Mouse (Mus musculus) testis, postnatal 14 days (tissue): Measurements from ENCODE around the gene Fgfr2.
A peak's percentile ranks its signal among the peaks of the same experiment; 100 is the strongest.

Experiments used
- DNase-seq: peaks from one replicate; pipeline ENCODE4 v3.0.0; 2021; ENCODE audit warnings: low spot score

Fgfr2 gene

DNA sequence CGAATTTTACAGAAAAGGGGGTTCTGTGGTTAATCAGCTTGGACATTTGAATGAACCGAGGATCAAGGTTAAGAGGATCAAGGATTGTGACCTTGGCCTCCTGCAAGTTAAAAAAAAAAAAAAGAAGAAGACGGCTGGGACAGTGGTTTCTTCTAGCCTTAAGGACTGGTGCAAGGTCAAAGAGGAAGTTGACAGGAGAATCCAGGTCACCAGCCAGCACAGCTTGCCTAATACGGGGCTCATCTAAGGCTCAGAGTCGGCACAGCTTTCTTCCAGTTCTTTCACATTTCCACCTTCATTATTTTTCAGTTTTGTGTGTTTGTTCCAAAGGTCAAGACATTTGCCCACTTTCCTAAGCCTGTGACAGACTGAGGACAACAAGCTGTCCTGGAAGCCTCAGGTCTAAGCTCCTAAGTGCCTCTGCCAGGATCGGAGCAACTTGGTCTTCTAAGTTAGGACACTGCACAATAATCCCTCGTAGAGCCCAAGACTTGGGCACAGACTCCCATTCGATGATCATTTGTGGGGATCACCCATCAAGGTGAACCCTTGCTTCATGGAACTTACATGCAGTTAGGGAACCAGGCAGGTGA, 2532.2 kb downstream of the Fgfr2 start:
- no peak for DNase-seq

DNA sequence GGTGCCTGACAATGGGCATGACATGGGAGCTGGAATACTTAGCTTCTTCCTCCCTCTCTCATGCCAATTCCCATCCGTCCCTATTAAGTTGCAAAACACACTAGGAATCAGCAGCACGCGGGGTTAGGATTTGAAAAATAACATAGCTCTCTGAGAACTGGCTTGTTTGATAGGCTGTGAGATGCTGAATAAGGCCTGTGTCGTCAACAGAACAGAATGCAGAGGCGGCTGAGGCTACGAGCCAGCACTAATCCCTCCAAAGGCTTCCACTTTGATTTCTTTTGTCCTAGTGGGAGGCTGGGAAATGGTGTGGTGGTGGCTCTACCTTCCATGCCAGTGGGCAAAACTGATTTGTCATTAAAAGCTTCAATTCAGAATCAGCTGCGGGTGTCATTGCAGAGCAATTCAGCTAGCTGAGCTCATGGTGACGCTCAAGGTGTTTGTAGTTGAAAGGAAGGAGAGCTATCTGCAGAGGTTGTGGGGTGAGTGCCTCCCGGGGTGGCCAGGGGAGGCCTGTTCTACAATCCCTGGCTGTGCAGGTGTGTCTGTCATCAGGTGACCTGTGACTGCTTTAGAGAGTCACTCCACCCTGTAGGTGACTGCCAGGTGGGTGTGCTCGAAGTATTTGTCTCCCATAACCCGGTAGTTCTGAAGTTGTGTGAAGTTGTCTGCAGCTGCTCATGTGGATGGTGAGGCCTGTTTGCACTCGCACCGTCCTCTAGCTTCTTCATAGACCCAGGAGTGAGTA, 2532.9 kb downstream of the Fgfr2 start:
- DNase-seq: no peak

DNA sequence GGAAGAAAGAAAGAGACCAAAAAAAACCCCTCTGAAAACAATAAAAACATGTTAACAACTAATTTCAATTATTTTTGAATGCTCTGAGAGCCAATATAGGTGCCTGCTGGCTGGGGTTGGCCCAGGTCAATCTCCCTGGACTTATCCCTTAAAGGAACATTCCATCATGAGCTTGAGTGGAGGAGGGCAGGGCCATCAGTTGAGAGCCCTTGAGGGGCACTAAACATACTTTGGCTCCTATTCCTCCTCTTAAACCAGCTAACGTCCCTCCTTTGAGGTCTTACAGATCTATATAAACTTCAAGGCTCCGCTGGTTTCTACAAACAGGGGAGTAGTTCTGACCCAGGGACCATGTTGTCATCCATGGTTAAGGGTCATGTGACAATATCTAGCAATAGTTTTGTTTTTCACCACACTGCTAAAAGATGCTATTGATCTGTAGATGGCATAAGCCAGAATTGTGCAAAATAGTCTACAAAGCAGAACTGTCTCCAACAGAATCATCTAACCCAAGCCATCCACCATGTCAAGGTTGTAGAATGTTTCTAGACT, 2536.6 kb downstream of the Fgfr2 start:
- no peak for DNase-seq

DNA sequence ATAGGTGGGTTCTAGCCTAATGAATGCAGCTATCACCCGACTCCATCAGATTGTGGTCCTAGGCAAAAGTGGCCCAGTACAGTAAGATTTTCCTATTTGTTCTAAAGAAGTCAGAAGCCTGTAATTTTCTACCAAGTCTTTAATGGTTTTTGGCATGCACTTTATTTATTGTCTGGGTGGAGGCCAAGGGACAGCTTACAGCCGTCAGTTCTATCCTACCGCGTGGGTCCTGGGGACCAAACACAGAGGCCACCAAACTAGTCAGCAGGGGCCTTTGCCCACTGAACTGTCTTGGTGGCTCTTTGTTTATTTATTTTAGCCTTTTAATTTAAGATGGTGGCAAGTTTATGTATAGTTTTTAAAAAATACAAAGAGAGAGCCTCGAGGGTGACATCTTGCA, 2544.5 kb downstream of the Fgfr2 start:
- DNase-seq: no peak

DNA sequence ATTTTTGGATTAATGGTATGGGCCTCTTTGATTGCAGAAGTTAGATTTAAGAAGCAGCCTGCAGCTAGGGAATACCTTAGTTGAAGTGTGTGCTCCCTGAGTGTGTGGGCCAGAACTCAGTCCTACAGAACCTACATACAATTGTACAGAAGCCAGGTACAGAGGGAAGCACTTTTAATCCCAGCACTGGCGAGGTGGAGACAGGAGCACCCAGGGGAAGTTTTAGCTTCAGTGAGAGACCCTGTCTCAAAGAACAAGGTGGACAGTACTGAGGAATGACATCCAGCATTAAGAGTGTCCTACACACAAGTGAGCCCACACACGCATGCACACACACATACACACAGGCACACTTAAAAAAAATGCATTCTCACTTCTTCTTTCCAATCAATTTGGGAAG, 2545.1 kb downstream of the Fgfr2 start:
- no peak for DNase-seq

DNA sequence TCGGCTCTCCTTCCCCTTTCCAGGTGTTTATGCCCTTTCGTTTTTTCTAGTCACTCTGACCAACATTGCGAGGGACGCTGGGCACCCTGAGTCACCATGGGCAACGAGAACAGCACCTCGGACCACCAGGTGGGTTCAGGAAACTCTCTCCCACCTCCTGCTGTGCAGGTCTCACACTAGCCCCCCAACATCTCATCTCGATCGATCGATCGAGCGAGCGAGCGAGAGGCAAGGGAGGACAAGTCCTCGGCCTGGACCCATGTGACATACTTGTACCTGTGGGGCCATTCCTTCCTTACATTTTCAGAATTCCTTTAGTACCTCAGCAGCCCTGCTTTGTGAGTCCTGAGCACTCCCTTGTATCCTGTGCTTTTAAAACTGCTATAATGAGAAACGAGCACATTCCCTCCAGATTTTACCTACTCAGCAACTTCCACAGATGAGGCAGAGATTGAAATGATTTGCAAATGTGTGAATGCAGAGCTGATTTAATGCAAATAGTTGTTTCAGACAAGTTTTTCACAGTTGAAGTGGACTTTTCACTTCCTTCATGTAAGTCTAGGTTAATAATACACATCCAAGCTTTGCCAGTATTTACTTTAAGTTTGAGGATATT, 2545.7 kb downstream of the Fgfr2 start, which contains the start of gene Tacc2:
TSS of gene Tacc2 (plus strand) at position 51 of the 616 bp plus-strand sequence.
- DNase-seq: no peak

DNA sequence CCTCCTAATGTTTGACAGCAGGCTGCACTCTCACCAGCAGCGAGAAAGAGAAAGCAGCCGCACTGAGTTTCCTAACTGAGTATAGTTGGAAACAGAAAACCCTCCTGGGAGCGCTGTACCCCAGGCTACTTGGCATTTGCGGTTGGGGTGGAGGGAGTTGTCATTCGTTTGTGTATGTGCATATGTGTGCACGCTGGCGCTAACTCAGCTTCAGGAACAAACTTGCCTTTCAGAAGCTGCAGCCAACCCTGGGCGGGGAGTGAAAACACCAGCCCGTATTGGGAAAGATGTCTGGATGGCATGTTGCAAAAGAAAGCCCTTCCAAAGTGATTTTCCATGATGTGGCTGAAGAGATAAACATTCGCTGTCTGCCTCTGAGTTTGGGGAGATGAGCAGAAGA, 2546.2 kb downstream of the Fgfr2 start:
- no peak for DNase-seq

DNA sequence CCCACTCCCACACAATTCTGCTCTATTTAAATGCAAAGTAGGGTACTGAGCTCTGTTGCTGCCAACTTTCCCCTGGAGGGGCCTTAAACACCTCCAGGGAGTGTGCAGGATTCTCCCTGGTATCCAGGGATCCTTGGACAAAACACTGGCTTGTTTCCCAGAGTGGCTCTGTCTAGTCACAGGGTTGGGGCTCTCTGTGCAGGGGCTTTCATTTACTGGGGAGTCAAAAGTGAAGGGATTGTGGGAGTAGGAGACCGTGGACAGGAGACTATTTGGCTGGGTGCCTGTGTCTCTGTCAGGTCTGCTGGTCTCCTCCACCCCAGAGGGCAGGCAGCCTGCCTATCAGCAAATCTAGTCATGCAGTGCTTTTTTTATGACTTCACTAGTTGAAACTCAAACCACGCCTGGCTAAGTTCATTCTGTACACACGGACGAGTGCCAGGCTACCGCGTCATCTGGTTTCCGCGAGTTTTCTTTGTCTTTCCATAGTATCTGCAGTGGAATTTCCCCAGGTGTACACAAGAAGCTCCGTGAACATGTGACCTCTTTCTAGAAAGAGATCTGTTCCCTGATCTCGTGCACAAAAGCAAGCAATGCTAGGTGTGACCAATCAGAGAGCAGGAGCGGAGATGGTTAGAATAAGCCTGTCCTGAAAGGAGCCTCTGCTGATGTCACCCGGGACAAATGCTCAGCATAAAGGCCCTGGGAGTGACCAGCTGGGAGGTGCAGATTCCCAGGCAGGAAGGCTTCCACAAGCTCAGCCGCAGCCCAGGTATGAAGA, 2548.7 kb downstream of the Fgfr2 start:
- DNase-seq: peak; percentile 50

DNA sequence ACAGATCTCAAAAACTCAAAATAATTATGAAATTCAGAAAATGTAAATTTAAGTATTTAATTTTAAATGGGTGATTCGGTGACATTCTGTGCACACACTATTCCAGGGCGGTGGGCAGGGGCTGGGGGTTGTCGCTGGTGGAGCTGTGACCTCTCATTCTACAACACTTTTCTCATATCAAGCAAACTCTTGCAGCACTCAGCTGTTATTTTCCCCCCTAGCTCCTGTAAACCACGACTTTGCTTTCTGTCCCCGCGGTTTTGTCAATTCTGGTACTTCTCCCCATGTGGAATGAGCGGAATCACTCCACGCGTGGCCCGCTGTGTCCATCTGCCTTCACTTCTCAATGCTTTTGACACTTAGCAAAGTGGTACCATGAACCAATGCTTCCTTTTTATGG, 2549.4 kb downstream of the Fgfr2 start:
- no peak for DNase-seq

DNA sequence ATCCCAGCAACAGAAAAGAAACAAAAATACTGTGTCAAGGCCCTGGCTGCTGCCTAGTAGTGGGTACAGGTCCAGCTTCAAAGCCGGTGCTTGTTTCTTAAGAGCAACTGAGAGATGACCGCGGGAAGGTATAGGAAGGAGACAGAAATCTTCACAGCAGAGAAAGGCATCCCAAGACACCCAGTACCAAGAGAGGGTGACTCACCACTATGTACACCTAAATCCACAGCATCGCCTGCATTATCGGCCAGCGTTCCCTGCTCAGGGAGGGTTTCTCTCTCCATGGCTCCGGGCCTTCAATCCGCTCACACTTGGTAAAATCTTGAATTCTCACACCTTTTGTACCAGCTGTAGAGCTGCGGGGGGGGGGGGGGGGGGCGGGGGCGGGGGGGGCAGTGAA, 2550.3 kb downstream of the Fgfr2 start, which contains the start of gene Nsmce4a:
TSS of gene Nsmce4a (minus strand) at position 298 of the 400 bp plus-strand sequence.
- DNase-seq: no peak

DNA sequence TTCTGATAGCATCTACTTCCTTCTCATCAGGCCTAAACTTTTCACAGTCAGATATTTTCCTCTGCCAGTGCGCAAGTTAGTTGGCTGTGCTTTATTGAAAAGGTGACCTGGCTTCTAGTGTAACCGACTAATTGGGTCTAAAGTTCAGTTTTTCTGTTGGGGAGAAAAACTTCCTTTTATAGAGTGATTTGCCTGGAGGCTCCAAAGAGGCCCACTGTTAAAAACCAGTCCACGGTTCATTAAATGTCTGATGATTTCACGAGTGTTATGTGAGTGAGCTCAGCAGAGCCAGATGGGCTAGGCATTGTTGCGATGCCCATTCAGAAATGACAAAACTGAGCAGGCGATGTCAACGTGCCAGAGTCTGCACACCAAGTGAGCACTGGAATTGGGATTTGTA, 2552.7 kb downstream of the Fgfr2 start:
- DNase-seq: no peak

DNA sequence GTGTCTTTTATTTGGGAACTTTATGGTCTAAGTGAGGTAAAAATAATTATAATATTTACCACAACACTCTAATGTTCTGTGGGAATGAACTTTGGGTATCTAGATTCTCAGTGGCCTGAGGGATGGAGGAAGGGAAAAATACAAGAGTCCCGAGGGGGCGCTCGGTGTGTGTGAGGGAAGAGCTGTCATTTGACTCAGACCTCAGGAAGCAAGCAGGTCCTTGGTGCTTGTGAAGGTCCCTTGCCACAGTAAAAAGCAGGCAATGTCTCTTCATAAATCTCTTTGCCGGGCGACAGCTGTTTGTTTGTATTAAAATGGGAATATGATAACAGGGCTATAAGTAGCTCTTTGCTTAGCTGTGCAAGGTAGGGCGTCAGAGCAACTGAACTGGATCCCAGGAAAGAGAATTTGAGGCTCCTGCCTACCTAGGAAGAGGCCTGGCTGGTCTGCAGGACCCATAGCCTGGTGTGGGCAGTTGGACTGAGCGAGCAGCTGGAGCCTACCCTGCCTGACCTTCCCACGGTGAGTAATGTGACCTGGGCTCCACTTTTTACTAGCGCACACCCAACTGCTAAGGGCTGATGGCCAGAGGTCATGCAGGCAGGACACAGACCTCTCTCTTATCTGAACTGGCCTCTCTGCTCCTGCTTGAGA, 2554.2 kb downstream of the Fgfr2 start:
- no peak for DNase-seq

DNA sequence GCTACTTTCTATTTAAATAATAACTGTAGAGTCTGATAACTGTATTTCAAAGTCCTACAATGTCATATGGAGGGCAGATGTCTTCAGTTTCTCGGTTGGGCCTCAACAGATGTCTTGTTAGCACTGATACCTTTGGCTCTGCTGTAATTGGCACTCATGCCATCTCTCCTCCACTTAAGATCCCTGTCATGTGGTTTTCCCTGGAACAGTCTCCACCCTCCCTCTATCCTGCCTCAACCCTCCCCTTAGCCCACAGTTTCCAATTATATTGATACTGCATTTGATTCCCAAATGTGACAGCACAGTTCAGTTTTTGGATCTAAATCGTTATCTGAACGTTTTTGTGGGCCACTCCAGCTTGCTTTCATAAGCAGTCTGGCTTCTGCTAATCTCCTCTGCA, 2558.6 kb downstream of the Fgfr2 start:
- DNase-seq: no peak

DNA sequence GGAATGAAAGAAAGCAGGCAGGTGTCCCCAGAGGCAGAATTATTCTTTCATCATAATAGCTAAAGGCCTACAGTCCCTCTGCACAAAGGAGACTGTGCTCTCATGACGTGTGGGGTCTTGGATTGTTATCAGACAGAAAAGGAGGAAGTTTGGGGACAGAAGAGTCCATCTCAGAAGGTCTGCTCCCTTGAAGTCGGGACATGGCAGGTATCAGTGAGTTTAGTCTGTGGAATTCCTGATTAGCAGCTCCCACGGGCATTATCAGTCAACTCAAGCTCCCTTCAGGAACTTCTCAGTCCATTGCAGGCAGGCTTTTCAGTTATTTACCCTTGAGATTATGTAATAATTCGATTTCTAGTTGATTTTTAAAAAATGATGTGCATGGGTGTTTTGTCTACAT, 2559.3 kb downstream of the Fgfr2 start:
- no peak for DNase-seq

DNA sequence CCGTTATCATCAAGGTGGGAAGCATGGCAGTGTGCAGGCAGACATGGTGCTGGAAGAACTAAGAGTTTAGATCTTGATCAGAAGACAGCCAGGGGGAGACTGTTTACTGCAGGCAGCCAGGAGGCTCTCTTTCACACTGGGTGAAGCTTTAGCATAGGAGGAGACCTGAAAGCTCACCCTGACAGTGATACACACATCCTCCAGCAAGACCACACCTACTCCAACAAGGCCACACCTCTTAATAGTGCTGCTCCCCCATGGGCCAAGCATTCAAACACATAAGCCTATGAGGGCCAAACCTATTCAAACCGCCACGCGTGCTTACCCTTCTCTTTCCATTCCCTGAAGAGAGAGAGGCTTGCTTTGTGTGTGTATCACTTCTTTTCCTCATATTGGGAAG, 2559.9 kb downstream of the Fgfr2 start:
- DNase-seq: no peak

DNA sequence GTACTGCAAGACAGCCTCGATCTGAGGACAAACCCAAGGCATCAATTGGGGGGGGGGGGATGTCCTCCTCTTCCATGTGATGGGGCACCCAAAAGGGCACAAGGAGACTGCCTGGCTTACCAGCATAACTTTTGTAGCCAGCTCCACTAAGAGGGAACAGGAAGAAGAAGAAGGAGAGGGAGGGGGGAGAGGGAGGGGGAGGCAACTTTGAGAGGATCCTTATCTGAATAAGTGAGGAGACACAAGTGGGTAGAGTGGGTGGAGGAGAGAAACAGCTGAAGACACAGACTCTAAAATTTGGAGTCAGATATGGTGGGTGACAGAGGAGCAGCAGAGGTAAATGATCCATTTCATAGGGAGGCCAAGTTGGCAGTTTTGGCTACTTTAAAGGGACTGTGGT, 2562.2 kb downstream of the Fgfr2 start:
- DNase-seq: no peak

DNA sequence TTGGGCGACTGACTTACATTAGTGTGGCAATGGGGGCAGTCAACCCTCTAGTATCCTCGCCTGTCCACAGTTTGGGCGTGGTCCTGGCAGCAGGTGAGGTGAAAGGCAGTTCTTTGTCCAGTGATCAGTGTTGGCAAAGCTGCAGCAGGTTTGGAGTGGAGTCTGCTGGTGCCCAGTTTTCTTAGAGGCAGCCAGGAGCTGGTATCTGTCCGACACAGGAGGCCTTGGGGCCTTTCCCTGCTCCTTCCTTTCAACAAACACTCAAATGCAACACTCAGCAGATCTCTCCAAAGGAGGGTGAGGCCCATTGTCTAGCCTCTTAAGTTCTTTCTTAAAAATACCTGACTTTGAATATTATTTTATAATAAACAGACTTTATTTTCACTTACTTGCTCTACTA, 2564.6 kb downstream of the Fgfr2 start:
- DNase-seq: no peak

DNA sequence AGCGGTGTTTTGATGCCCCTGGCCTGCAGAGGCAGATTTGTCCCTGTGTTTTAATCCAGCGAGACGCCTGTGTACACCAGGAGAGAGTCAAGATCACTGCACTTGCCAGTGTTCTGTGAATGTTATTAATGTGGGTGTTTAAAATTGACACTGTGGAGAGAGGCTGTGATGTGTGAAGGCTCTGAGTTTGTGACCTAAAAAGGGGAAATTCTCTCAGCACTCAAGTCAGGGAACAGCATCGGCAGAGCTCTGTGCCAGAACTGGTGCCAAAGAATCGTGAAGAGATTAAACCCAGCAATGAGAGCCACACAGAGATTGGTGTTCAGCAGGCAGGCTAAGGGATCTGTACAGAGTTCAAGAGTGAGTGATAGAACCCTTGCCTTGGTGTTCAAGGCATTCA, 2567.6 kb downstream of the Fgfr2 start:
- DNase-seq: no peak

DNA sequence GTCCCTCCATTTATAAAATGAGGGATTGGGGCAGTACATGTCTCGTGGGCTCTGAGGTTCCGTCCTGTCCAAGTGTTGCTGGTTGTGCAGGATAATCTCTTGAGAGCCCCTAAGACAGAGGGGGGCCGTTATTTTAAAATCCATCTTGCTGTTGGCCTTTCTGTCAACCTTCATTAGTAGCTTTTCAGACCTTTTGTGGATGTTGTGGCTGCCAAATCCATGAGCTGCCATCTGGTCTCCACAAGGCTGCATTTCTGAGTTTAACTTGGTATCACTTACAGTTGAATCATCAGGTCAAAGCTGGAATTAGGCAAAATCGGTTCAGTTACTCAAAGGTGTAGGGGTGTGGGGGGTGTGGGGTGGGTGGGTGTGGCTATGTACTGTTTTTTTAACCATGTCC, 2569.8 kb downstream of the Fgfr2 start:
- no peak for DNase-seq

DNA sequence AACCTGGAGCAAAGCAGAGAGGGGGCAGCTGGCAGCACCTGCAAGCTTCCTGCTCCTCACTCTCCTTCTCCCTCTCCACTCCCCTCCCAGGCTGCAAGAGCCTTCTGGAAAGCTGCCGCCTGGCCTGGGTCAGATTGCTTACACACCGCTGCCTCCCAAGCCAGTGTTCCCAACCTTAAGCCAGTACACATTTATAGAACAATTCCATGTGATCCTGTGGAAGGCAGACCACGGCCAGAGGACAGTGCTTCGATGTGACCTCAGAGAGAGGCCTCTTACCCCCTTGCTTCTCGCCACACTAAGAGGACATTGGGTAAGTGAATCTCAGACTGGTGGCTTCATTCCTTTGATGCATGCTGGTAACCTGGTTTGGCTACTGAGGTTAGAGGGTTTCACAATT, 2570.4 kb downstream of the Fgfr2 start:
- DNase-seq: no peak

DNA sequence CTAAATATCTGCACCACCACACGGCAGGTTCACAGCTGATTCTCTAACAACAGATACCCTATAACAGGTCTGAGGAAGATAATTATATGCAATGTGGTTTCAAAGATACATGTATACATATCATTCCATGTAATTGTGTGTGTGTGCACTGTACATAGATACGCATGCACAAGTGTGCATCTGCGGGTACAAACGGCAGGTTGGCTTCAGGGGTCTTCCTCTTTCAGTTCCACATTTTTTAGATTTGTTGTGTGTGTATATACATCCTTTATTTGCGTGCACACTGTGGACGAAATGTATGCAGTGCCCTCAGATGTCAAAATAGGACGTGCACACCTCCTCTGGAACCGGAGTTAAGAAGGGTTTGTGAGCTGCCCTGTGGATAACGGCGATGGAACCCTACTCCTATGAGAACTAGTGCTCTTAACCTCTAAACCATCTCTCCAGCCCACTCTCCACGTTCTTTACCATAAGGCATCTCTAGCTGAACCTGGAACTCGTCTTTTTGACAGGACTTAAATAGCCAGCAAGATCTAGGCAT, 2575.4 kb downstream of the Fgfr2 start:
- no peak for DNase-seq
